Mouse (Mus musculus) CD4-positive, CD25-positive, alpha-beta regulatory T cell, adult 4 months (primary cell): Measurements from ENCODE around the gene Mfsd6l. TPM values are rescaled to one million over a fixed set of nuclear protein-coding genes. Genes with fewer than 3 reads are reported as not detected.

Experiments
- ATAC-seq: one replicate; pipeline ENCODE4 v1.8.0; 2017
- polyA plus RNA-seq, 2 experiments: library from polyadenylated mRNA; unstranded; fragments of 100-300 nt; shearing (Covaris generic); gene quantifications; one replicate each; pipeline ENCODE4 v1.2.1; 2017

Gene Mfsd6l
- polyA plus RNA-seq, 2 experiments from 2014 or later, result not detected

DNA sequence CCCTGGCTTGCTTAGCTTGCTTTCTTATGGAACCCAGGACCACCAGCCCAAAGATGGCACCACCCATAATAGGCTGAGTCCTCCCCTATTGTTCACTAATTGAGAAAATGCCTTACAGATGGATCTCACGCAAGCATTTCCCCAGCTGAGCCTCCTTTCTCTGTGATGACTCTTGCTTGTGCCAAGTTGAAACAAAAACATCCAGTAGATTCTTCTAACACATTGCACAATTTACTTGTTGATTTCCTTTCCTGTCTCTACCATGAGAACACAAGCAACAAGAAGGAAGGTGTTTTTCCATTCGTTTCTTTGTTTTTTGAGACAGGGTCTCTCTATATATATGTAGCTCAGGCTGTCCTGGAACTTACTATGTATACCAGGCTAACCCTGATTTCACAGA is 51.1 kb downstream of the Mfsd6l start:
- ATAC-seq, result no peak

Other genes starting within 250 kb of the Mfsd6l start
- gene Ntn1, start 155.4 kb upstream of the Mfsd6l start, polyA plus RNA-seq, result under 1 TPM; 0.63 to 0.90 TPM
- gene Pik3r5, start 124.1 kb upstream of the Mfsd6l start, polyA plus RNA-seq, result 10 to 100 TPM; 17.9 to 26.3 TPM
- gene Pik3r6, start 53.2 kb upstream of the Mfsd6l start, polyA plus RNA-seq, result not detected
- not detected for gene Ccdc42, start 30.8 kb downstream of the Mfsd6l start, polyA plus RNA-seq
- gene Myh10, start 135.4 kb downstream of the Mfsd6l start, polyA plus RNA-seq, result 1 to 10 TPM; 1.5 to 5.2 TPM